Mouse (Mus musculus) heart, postnatal 0 days (tissue): ENCODE measurements around the gene Cxcr2. TPM values are rescaled to one million over a fixed set of nuclear protein-coding genes. Genes with fewer than 3 reads are reported as not detected.

ENCODE experiments used
- ATAC-seq: fragments of 200-750 bp; cut with Nextera tagmentation; 2 replicates; pipeline ENCODE4 v1.8.0; 2017; ENCODE audit warnings: low read depth, moderate number of reproducible peaks, moderate library complexity; ENCODE audit not compliant: insufficient read depth
- DNase-seq: peaks from one replicate; pipeline ENCODE4 v3.0.0-alpha.2; 2016; ENCODE audit warnings: low spot score
- H3K27ac ChIP-seq: fragments of 300-500 bp; sonication (generic); 2 replicates; pipeline ENCODE4 v1.5.1; 2014; ENCODE audit warnings: low read depth, mild to moderate bottlenecking
- H3K27me3 ChIP-seq: fragments of 300-500 bp; sonication (generic); 2 replicates; pipeline ENCODE4 v1.6.1; 2014; ENCODE audit warnings: low read length, mixed read lengths; ENCODE audit not compliant: control insufficient read depth, insufficient read depth
- H3K36me3 ChIP-seq: fragments of 300-500 bp; sonication (generic); replicated peaks from 2 replicates; pipeline ENCODE4 v1.6.1; 2014; ENCODE audit warnings: low read length, mixed read lengths; ENCODE audit not compliant: control insufficient read depth, insufficient read depth
- H3K4me1 ChIP-seq: fragments of 300-500 bp; sonication (generic); 2 replicates; pipeline ENCODE4 v1.6.1; 2014; ENCODE audit warnings: antibody characterized with exemption; ENCODE audit not compliant: control insufficient read depth, insufficient read depth
- H3K4me2 ChIP-seq: fragments of 300-500 bp; sonication (generic); 2 replicates; pipeline ENCODE4 v1.6.1; 2014; ENCODE audit warnings: low read depth, mild to moderate bottlenecking, low read length, moderate library complexity
- H3K4me3 ChIP-seq: fragments of 300-500 bp; sonication (generic); 2 replicates; pipeline ENCODE4 v1.5.1; 2014; ENCODE audit warnings: low read depth, low read length
- H3K9ac ChIP-seq: fragments of 300-500 bp; sonication (generic); replicated peaks from 2 replicates; pipeline ENCODE4 v1.6.1; 2014; ENCODE audit warnings: low read depth, low read length, mixed read lengths
- H3K9me3 ChIP-seq: fragments of 300-500 bp; sonication (generic); replicated peaks from 2 replicates; pipeline ENCODE4 v1.6.1; 2016; ENCODE audit warnings: low read length; ENCODE audit not compliant: control insufficient read depth
- CTCF ChIP-seq: IDR thresholded peaks from 2 replicates; pipeline ENCODE4 v1.5.1; 2016; ENCODE audit warnings: antibody characterized with exemption, control low read depth, low read depth
- EP300 ChIP-seq: IDR thresholded peaks from 2 replicates; pipeline ENCODE4 v1.6.1; 2016; ENCODE audit warnings: antibody characterized with exemption, low read depth
- WGBS: fragments of 180-500 bp; shearing (Covaris S2); extraction: QIAGEN DNeasy Blood & Tissue Kit; methylation state at CpG from one replicate; pipeline ENCODE4 v1.1.7; 2014; 5-methylcytosine and 5-hydroxymethylcytosine counted together
- polyA plus RNA-seq: library from polyadenylated mRNA; unstranded; fragments of >200 nt; fragmentation: Nextera tagmentation; extraction: Ambion mirVana; gene quantifications from 2 replicates; pipeline ENCODE4 v1.2.1, GENCODE M21; 2015
- total RNA-seq: library from RNA; depleted of rRNA; stranded (reverse); fragments of >200 nt; gene quantifications from 2 replicates; pipeline ENCODE4 v1.2.3, GENCODE M21; 2014; ENCODE audit warnings: low replicate concordance

Gene Cxcr2
- total and polyA plus RNA-seq, 2 experiments from 2014 or later: 0.08 TPM; not detected in 1

GRCm38 (mm10) chr1:74179624-74180408 is 26.0 kb downstream of the Cxcr2 start:
- Histone ChIP-seq H3K36me3 (no peaks in the 10 kb centered on the region), H3K4me1 (peaks cover 4% of the 10 kb centered on the region; the same call in 1 of the 2 replicates), H3K27me3 (no peaks in the 10 kb centered on the region), H3K4me2 (no peak overlapping the region), H3K27ac (no peak overlapping the region), H3K9ac (no peak overlapping the region), H3K9me3 (no peaks in the 10 kb centered on the region), H3K4me3 (no peak overlapping the region)
- DNase-seq (peak; percentile 45), ATAC-seq (peak; percentile 69)
- WGBS: 39% methylated on average over 9 of the region's 9 CpGs
- TF ChIP-seq CTCF (no peak), EP300 (no peak)

- no peak overlapping the region for H3K4me3 ChIP-seq
- H3K27ac ChIP-seq: no peak overlapping the region
- H3K9me3 ChIP-seq: no peaks in the 10 kb centered on the region
- no peak overlapping the region for H3K9ac ChIP-seq
- no peaks in the 10 kb centered on the region for H3K27me3 ChIP-seq
- no peak overlapping the region for H3K4me2 ChIP-seq
- TF ChIP-seq CTCF (no peak), EP300 (no peak)
- ATAC-seq: no peak
- WGBS: 50% methylated on average over 2 of the region's 2 CpGs
- no peaks in the 10 kb centered on the region for H3K36me3 ChIP-seq
- no peak for DNase-seq
- peaks cover 4% of the 10 kb centered on the region; the same call in 1 of the 2 replicates for H3K4me1 ChIP-seq
These were observed 27.7 kb downstream of the Cxcr2 start for GRCm38 (mm10) chr1:74181462-74181861.

GRCm38 (mm10) chr1:74183006-74183405 is 29.2 kb downstream of the Cxcr2 start:
- peak; percentile 15; the same call in 1 of the 2 replicates for TF ChIP-seq CTCF
- no peak for TF ChIP-seq EP300
- 66% methylated on average over 2 of the region's 2 CpGs for WGBS
- Histone ChIP-seq H3K4me3 (no peak overlapping the region), H3K9ac (no peak overlapping the region), H3K27me3 (no peaks in the 10 kb centered on the region), H3K36me3 (no peaks in the 10 kb centered on the region), H3K9me3 (no peaks in the 10 kb centered on the region), H3K27ac (no peak overlapping the region), H3K4me1 (peaks cover 4% of the 10 kb centered on the region; the same call in 1 of the 2 replicates), H3K4me2 (no peak overlapping the region)
- DNase-seq (no peak), ATAC-seq (no peak)

- WGBS: 89% methylated on average over 7 of the region's 7 CpGs
- H3K9me3 ChIP-seq: no peaks in the 10 kb centered on the region
- no peak for ATAC-seq
These were observed 36.7 kb downstream of the Cxcr2 start for GRCm38 (mm10) chr1:74190471-74190870.

GRCm38 (mm10) chr1:74192711-74193110 is 38.9 kb downstream of the Cxcr2 start:
- ATAC-seq (no peak), DNase-seq (no peak)
- no peaks in the 10 kb centered on the region for H3K9me3 ChIP-seq
- H3K9ac ChIP-seq: no peak overlapping the region
- H3K27me3 ChIP-seq: no peaks in the 10 kb centered on the region
- H3K27ac ChIP-seq: no peak overlapping the region
- 58% methylated on average over 2 of the region's 2 CpGs for WGBS
- H3K4me3 ChIP-seq: no peak overlapping the region
- no peaks in the 10 kb centered on the region for H3K36me3 ChIP-seq
- no peaks in the 10 kb centered on the region for H3K4me1 ChIP-seq
- H3K4me2 ChIP-seq: no peak overlapping the region
- no peak for TF ChIP-seq CTCF
- TF ChIP-seq EP300: no peak

More at GRCm38 (mm10) chr1:74190471-74190870, 36.7 kb downstream of the Cxcr2 start:
- Histone ChIP-seq H3K4me1 (no peaks in the 10 kb centered on the region), H3K4me3 (no peak overlapping the region), H3K27me3 (no peaks in the 10 kb centered on the region), H3K9ac (no peak overlapping the region), H3K36me3 (no peaks in the 10 kb centered on the region), H3K27ac (no peak overlapping the region), H3K4me2 (no peak overlapping the region)
- no peak for TF ChIP-seq EP300
- TF ChIP-seq CTCF: no peak
- no peak for DNase-seq

- Histone ChIP-seq H3K4me1 (no peaks in the 10 kb centered on the region), H3K4me3 (no peak within 1 kb of the TSS), H3K27me3 (no peaks in the 10 kb centered on the region), H3K36me3 (no peaks in the 10 kb centered on the region), H3K27ac (no peak within 1 kb of the TSS), H3K9ac (no peak within 1 kb of the TSS), H3K9me3 (no peaks in the 10 kb centered on the region), H3K4me2 (no peak within 1 kb of the TSS)
- TF ChIP-seq CTCF (no peak), EP300 (no peak)
- WGBS: 71% methylated on average over 8 of the region's 8 CpGs
- ATAC-seq (no peak), DNase-seq (no peak)
These were observed 40.7 kb downstream of the Cxcr2 start, which contains the start of gene Cxcr1 for GRCm38 (mm10) chr1:74194445-74194844. TSS of gene Cxcr1 (minus strand) at chr1:74194631.
